Mouse (Mus musculus) liver, embryonic 13.5 days (tissue): ENCODE measurements around the gene Alg3. TPM values are rescaled to one million over a fixed set of nuclear protein-coding genes. Genes with fewer than 3 reads are reported as not detected.
A peak's percentile ranks its signal among the peaks of the same experiment; 100 is the strongest.

Experiments used
- ATAC-seq: fragments of 200-750 bp; cut with Nextera tagmentation; 2 replicates; pipeline ENCODE4 v1.8.0; 2017; ENCODE audit warnings: low read depth, mild to moderate bottlenecking, moderate number of reproducible peaks, moderate library complexity
- DNase-seq: peaks from one replicate; pipeline ENCODE4 v3.0.0; 2022
- H3K27ac ChIP-seq: fragments of 300-500 bp; sonication (generic); 2 replicates; pipeline ENCODE4 v1.5.1; 2015; ENCODE audit warnings: moderate library complexity, mild to moderate bottlenecking, inconsistent platforms
- H3K27me3 ChIP-seq: fragments of 300-500 bp; sonication (generic); 2 replicates; pipeline ENCODE4 v1.6.1; 2015; ENCODE audit warnings: mild to moderate bottlenecking, inconsistent platforms
- H3K36me3 ChIP-seq: fragments of 300-500 bp; sonication (generic); 2 replicates; pipeline ENCODE4 v1.6.1; 2015; ENCODE audit warnings: mild to moderate bottlenecking, inconsistent platforms
- H3K4me1 ChIP-seq: fragments of 300-500 bp; sonication (generic); replicated peaks from 2 replicates; pipeline ENCODE4 v1.6.1; 2015; ENCODE audit warnings: inconsistent platforms
- H3K4me2 ChIP-seq: fragments of 300-500 bp; sonication (generic); 2 replicates; pipeline ENCODE4 v1.6.1; 2015; ENCODE audit warnings: inconsistent platforms, mild to moderate bottlenecking, moderate library complexity
- H3K4me3 ChIP-seq: fragments of 300-500 bp; sonication (generic); replicated peaks from 2 replicates; pipeline ENCODE4 v1.5.1; 2015; ENCODE audit warnings: mild to moderate bottlenecking, inconsistent platforms
- H3K9ac ChIP-seq: fragments of 300-500 bp; sonication (generic); 2 replicates; pipeline ENCODE4 v1.6.1; 2015; ENCODE audit warnings: mild to moderate bottlenecking, inconsistent platforms
- H3K9me3 ChIP-seq: fragments of 300-500 bp; sonication (generic); replicated peaks from 2 replicates; pipeline ENCODE4 v1.6.1; 2016; ENCODE audit warnings: inconsistent platforms
- WGBS: fragments of 180-500 bp; shearing (Covaris S2); methylation state at CpG from one replicate; pipeline ENCODE4 v1.1.7; 2015; ENCODE audit not compliant: insufficient replicate concordance; 5-methylcytosine and 5-hydroxymethylcytosine counted together
- polyA plus RNA-seq: library from polyadenylated mRNA; unstranded; fragments of >200 nt; fragmentation: Nextera tagmentation; extraction: Ambion mirVana; gene quantifications from 2 replicates; pipeline ENCODE4 v1.2.1, GENCODE M21; 2015

Alg3 gene
- polyA plus RNA-seq, 1 experiment from 2014 or later, result 27.6 TPM

DNA sequence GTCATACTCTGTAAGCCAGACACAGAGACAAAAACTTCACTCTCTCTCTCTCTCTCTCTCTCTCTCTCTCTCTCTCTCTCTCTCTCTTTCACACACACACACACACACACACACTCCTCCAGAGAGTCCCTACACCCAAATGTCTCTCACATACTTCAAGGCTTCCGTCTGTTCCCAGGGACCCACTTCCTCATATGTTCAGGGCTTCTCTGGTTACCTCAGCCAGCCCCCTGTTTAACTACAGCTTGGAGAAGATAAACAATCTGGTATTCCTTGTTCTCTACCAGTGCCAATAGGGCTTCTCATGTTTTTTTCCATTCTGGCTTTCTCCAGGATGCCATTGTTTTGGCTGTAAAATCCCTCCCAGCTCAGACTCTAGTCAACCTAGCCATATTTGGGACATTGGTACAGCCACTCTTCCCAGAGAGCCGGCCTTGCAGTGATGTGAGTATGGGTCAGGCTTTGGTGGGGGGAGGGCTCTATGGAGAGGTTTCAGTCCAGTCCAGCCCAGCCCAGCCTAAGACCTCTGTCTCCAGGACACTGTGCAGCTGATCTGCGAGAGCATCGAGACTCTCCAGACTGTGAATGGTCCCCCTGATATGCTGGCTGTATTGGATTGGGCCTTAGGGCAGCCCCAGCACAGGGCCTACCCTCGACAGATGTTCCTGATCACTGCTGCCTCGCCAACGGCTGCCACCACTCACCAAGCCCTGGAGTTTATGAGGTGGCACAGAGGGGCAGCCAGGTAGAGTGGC lies 14.7 kb downstream of the Alg3 start:
- 55% methylated on average over 7 of the region's 7 CpGs for WGBS

DNA sequence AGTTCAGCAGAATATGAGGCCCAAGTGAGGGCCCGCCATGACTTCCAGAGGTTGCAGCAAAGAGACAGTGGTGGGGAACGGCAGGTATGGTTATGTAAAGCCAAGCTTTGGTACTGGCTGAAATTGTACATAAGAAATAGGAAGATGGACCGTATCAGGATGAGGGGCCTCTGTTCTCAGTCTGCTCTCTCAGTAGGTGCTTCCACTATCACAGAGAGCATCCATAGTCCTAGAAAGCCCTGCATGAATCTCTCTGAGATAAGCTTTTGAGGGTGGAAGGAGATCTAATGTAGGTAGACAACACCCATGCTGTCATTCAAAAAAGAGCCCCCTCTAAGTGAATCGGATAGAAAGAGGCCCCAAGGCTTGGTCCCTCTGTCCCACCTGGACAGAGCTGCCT lies 15.8 kb downstream of the Alg3 start:
- peak overlapping the region; percentile 30; the same call in 1 of the 2 replicates for H3K9ac ChIP-seq
- peaks cover 42% of the 10 kb centered on the region for H3K27me3 ChIP-seq
- no peaks in the 10 kb centered on the region for H3K36me3 ChIP-seq
- H3K4me3 ChIP-seq, result no peak overlapping the region
- DNase-seq (no peak), ATAC-seq (peak; percentile 51)
- H3K4me2 ChIP-seq, result peak overlapping the region; percentile 50
- H3K4me1 ChIP-seq, result peaks cover 48% of the 10 kb centered on the region
- no peaks in the 10 kb centered on the region for H3K9me3 ChIP-seq
- peak overlapping the region; percentile 35; the same call in 1 of the 2 replicates for H3K27ac ChIP-seq
- WGBS, result 41% methylated on average over 4 of the region's 4 CpGs

More for the DNA sequence above, 14.7 kb downstream of the Alg3 start:
- no peaks in the 10 kb centered on the region for H3K36me3 ChIP-seq
- no peak overlapping the region for H3K4me2 ChIP-seq
- peaks cover 31% of the 10 kb centered on the region for H3K27me3 ChIP-seq
- H3K4me1 ChIP-seq, result peaks cover 41% of the 10 kb centered on the region
- no peak overlapping the region for H3K27ac ChIP-seq
- H3K9me3 ChIP-seq, result no peaks in the 10 kb centered on the region
- H3K4me3 ChIP-seq, result no peak overlapping the region
- H3K9ac ChIP-seq, result no peak overlapping the region
- DNase-seq (no peak), ATAC-seq (peak; percentile 24)

DNA sequence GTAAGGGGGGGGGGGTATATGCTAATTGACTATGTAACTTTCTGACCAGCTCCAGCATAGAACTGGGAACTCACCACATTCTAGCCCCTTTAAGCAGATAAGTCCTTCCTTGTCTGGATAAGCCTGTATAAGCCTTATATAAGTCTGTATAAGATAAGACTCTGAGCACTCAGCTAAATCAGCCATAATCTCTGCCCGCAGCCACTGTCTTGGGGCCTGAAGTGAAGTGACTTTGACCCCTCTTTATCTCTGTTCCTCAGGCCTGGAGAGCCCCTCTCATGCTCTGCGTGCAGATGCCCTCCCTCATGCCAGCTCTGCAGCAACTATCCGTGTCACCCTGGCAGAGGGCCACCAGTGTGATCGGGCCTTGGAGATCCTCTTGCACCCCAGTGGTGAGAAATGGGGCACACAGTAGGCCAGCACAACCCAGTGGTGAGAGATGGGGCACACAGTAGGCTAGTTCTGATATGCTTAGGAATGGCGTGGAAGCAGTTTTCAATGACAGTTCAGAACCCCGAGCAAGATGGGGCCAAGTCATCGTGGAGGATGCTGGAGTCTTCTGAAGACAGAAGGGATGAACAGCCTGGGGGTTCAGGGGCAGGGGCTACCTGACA lies 16.4 kb downstream of the Alg3 start:
- H3K36me3 ChIP-seq, result no peaks in the 10 kb centered on the region
- H3K27ac ChIP-seq, result peak overlapping the region; percentile 35; the same call in 1 of the 2 replicates
- peak; percentile 90 for ATAC-seq
- peaks cover 47% of the 10 kb centered on the region for H3K27me3 ChIP-seq
- 29% methylated on average over 7 of the region's 7 CpGs for WGBS
- H3K4me3 ChIP-seq, result no peak overlapping the region
- no peaks in the 10 kb centered on the region for H3K9me3 ChIP-seq
- peak; percentile 71 for DNase-seq
- peak overlapping the region; percentile 50 for H3K4me2 ChIP-seq
- H3K4me1 ChIP-seq, result peaks cover 54% of the 10 kb centered on the region
- peak overlapping the region; percentile 30; the same call in 1 of the 2 replicates for H3K9ac ChIP-seq

DNA sequence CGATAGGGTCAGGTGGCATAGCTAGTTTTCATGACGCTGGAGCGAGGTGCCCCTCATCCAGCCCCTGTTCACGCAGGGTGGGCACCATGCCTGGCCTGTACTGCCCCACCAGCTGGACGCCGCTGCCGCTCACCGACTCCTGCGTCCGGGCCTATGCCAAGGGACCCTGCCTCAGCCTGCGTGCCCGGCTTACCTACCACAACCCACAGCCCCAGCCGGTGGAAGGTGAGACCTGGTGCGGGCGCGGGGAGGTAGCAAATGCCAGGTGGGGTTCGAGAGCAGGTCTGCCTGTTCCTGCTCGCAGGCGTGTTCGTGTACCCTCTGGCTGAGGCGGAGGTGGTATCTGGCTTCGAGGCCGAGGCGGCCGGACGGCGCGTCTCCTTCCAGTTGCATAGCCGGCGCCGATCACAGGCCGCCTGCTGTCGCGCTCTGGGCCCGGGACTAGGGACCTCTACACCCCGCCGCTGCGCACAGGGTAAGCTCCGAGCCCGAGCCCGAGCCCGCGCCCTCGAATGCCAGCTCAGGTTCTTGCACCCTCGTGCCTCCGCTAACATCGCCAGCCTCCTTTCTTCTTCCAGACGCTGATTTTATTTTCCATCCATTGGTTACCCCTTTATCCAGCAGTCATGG lies 20.3 kb downstream of the Alg3 start:
- no peaks in the 10 kb centered on the region for H3K9me3 ChIP-seq
- H3K27ac ChIP-seq, result no peak overlapping the region
- H3K4me2 ChIP-seq, result peak overlapping the region; percentile 71
- DNase-seq (no peak), ATAC-seq (no peak)
- H3K36me3 ChIP-seq, result no peaks in the 10 kb centered on the region
- H3K9ac ChIP-seq, result no peak overlapping the region
- peaks cover 50% of the 10 kb centered on the region for H3K4me1 ChIP-seq
- WGBS, result 7% methylated on average over 48 of the region's 48 CpGs
- peaks cover 80% of the 10 kb centered on the region for H3K27me3 ChIP-seq
- peak overlapping the region; percentile 50 for H3K4me3 ChIP-seq

DNA sequence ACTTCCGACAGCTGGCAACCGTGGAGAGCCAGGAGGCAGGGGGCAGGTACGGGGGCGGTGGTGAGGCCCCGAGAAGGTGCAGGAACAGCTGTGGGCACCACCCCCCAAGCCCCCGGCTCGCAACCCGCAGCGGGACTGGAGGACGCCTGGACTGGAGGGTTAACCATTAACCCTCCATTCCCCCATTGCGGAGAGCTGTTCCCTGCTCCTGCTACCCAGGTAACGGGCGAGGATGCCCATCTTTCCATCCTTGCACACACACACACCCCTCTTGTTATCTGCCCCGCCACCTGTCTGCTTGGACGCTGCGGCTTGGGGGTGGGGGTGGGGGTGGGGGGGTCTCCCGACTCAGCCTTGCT lies 20.9 kb downstream of the Alg3 start:
- Histone ChIP-seq H3K27ac (no peak overlapping the region), H3K9me3 (no peaks in the 10 kb centered on the region), H3K4me2 (peak overlapping the region; percentile 71), H3K27me3 (peaks cover 84% of the 10 kb centered on the region), H3K4me3 (peak overlapping the region; percentile 50), H3K36me3 (no peaks in the 10 kb centered on the region), H3K4me1 (peaks cover 45% of the 10 kb centered on the region), H3K9ac (no peak overlapping the region)
- DNase-seq (no peak), ATAC-seq (no peak)
- WGBS, result under 1% methylated on average over 15 of the region's 17 CpGs

DNA sequence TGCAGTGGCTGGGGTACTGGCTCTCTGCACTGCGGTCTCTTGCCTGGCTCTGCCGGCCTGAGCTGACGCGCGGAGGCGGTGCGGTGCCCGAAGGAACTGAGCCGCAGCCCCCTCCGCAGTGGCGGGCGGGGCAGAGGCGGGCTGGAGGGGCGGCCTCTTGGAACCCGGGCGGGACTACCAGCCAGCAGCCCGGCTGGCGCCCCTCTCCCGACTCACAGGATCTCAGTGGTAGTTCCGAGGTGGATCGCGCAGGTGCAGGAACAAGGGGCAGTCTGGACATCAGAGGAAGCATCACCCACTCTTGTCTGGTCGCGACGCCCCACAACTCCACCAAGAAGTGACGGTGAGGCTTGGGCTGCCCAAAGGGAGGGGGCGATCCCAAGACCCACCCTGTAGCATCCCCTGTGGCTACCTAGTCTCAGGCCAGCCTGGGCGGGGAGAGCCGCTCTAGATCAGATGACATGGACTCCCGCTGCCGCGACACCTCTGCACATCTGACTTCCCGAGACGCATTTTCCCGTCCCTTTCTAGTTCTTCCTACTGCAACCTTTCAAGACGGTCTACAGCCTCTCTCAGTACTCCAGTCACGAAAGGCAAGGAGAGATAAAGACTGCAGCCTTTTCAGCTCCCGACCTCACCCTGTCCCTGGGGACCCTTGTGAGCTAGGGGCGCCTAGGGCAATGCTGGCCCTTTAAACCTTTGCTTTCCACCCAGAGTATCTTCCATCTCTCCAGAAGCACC lies 21.4 kb downstream of the Alg3 start:
- H3K27me3 ChIP-seq, result peaks cover 88% of the 10 kb centered on the region
- peak; percentile 29; the same call in 1 of the 2 replicates for ATAC-seq

DNA sequence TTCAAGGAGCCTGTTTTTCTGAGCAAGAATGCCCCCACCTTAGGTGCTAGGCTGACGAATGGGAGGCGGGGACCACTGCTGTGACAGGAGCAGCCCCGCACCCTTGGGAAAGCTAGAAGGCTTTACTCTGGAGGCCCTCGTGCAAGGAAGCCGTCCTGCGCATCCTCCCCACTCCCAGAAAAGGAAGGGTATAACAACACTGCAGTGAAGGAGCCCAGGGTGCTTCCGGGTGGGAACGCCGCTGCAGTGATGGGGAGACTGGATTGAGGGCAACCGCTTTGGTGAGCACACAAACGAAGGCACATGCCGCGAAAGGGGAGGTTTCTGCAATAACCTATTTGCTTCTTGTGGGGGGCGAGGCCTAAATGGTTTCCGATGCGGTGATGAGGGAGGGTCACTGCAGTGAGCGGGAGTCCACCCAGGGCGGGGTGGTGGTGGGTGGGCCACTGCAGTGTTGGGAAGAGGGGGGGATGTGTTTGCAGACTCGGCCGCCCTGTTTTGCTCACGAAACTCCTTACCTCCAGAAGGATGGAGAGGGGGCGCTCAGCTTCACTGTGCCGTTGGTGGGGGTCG lies 22.1 kb downstream of the Alg3 start, which contains the start of gene Vwa5b2:
TSS of gene Vwa5b2 (plus strand) at position 106 of the 573 bp plus-strand sequence.
- Histone ChIP-seq H3K9ac (peak within 1 kb of the TSS; percentile 28; the same call in 1 of the 2 replicates), H3K4me1 (peaks cover 33% of the 10 kb centered on the region)

More for the DNA sequence above, 21.4 kb downstream of the Alg3 start:
- peak overlapping the region; percentile 71 for H3K4me2 ChIP-seq
- peak overlapping the region; percentile 50 for H3K4me3 ChIP-seq
- WGBS, result under 1% methylated on average over 39 of the region's 39 CpGs
- no peaks in the 10 kb centered on the region for H3K36me3 ChIP-seq
- peak overlapping the region; percentile 28; the same call in 1 of the 2 replicates for H3K9ac ChIP-seq
- H3K9me3 ChIP-seq, result no peaks in the 10 kb centered on the region
- no peak for DNase-seq
- no peak overlapping the region for H3K27ac ChIP-seq
- H3K4me1 ChIP-seq, result peaks cover 40% of the 10 kb centered on the region

DNA sequence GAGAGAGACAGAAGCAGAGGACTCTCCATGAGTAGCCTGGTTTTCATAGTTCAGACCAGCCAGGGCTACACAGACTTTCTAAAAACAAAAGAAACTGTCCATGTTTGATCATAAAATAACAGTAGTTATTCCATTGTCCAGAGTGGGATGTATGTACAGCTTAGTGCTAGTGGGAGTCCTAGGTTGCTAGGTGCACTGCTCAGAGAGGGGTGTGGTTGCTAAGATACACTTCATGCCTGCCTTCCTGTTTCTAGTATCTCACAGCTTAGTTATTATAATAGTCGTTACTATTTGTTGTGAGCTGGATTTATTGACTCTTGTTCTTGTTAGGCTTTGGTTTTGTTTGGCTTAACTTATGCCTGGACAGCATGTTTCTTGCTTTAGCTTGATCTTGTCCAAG lies 46.5 kb downstream of the Alg3 start:
- Histone ChIP-seq H3K36me3 (peaks cover 30% of the 10 kb centered on the region), H3K27ac (no peak overlapping the region), H3K4me1 (no peaks in the 10 kb centered on the region), H3K9ac (no peak overlapping the region), H3K9me3 (no peaks in the 10 kb centered on the region), H3K27me3 (no peaks in the 10 kb centered on the region; the same call in 1 of the 2 replicates), H3K4me3 (no peak overlapping the region), H3K4me2 (no peak overlapping the region)
- 52% methylated on average over 1 of the region's 1 CpGs for WGBS
- no peak for DNase-seq
- ATAC-seq, result no peak

More for the DNA sequence above, 22.1 kb downstream of the Alg3 start, which contains the start of gene Vwa5b2:
- H3K4me3 ChIP-seq, result peak within 1 kb of the TSS; percentile 50
- no peak within 1 kb of the TSS for H3K27ac ChIP-seq
- 5% methylated on average over 24 of the region's 24 CpGs for WGBS
- H3K36me3 ChIP-seq, result no peaks in the 10 kb centered on the region
- ATAC-seq (0 out of 2 replicates have a peak, but pooled peaks have one; percentile 10), DNase-seq (no peak)
- H3K27me3 ChIP-seq, result peaks cover 86% of the 10 kb centered on the region
- H3K9me3 ChIP-seq, result no peaks in the 10 kb centered on the region
- peak within 1 kb of the TSS; percentile 71 for H3K4me2 ChIP-seq

DNA sequence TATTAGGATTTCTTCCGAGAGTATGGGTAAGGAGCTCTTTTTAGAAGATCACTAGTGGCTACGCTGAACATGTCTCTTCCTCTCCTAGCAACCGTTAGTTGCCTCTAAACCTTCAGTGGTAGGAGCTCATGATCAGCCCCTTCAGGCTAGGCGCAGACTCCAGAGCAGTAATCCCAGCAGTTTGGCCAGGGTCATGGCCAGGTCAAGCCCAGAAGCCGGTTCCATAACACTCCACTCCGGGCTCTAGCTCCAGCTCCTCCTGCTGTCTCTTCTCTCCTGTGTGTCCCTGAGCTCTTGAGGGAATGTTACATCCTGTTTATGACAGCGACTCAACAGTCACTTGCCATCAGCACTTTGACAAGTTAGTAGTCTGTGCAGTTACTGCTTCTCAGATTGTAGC lies 54.2 kb downstream of the Alg3 start:
- no peaks in the 10 kb centered on the region for H3K4me1 ChIP-seq
- DNase-seq, result no peak
- no peak for ATAC-seq
- H3K9me3 ChIP-seq, result no peaks in the 10 kb centered on the region
- H3K9ac ChIP-seq, result no peak overlapping the region
- 76% methylated on average over 7 of the region's 7 CpGs for WGBS
- H3K4me3 ChIP-seq, result no peak overlapping the region
- H3K27ac ChIP-seq, result no peak overlapping the region
- H3K27me3 ChIP-seq, result no peaks in the 10 kb centered on the region
- H3K36me3 ChIP-seq, result peaks cover 90% of the 10 kb centered on the region
- no peak overlapping the region for H3K4me2 ChIP-seq
